Mouse (Mus musculus): ENCODE results near the gene Tssk3. TPM values are rescaled to one million over a fixed set of nuclear protein-coding genes. Genes with fewer than 3 reads are reported as not detected.
"Not testable (repeated sequence)": the region's sequence is repeated elsewhere in the genome, so short reads cannot be mapped to it uniquely, and the experiment has no call there.

Tssk3 gene
- polyA plus RNA-seq, 1 experiment from 2014 or later, result 0.13 TPM

DNA sequence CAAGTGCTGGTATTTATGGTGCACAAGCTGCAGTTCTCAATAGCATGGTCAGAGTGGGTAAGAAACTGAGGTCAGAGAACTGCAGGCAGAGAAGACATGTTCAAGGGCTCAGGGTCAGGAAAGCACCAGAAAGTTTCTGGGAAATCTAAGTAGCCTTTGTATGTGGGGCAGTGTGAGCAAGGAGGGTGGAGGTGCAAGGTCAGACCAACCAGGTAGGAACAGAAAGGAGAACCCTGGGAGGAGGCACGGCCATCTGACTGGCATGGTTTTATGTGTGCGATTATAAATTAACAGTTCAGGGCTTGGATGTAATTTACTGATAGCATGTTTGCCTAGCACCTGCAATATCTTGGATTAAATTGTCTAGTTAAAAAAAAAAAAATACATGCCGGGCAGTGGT is 31.1 kb downstream of the Tssk3 start:
- WGBS, result 93% methylated on average over 3 of the region's 3 CpGs

DNA sequence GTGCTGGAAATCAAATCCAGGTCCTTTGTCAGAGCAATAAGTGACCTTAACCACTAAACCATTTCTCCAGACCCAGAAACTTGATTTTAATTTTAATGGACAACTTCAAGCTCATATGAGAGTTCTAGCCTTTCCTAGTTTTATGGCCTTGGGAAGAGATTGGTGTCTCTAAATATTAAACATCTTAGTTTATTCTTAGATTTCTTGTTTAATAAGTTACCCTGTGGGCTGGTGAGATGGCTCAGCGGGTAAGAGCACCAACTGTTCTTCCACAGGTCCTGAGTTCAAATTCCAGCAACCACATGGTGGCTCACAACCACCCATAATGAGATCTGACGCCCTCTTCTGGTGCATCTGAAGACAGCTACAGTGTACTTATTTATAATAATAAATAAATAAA is 33.5 kb downstream of the Tssk3 start:
- H3K4me1 ChIP-seq (replicated peaks); H3K27me3 ChIP-seq; H3K4me2 ChIP-seq; H3K9me3 ChIP-seq; H3K9ac ChIP-seq; H3K36me3 ChIP-seq; H3K4me3 ChIP-seq; ATAC-seq (ENCODE audit: low FRiP score); H3K27ac ChIP-seq: not testable (repeated sequence)
- 71% methylated on average over 2 of the region's 2 CpGs for WGBS

More for the DNA sequence above, 31.1 kb downstream of the Tssk3 start:
- peaks cover 13% of the 10 kb centered on the region for H3K36me3 ChIP-seq
- H3K9me3 ChIP-seq, result no peaks in the 10 kb centered on the region
- H3K4me1 ChIP-seq (replicated peaks), result peaks cover 13% of the 10 kb centered on the region
- no peak overlapping the region for H3K4me2 ChIP-seq
- H3K27ac ChIP-seq, result no peak overlapping the region
- no peak for ATAC-seq (ENCODE audit: low FRiP score)
- H3K9ac ChIP-seq, result no peak overlapping the region
- no peaks in the 10 kb centered on the region for H3K27me3 ChIP-seq
- H3K4me3 ChIP-seq, result no peak overlapping the region

DNA sequence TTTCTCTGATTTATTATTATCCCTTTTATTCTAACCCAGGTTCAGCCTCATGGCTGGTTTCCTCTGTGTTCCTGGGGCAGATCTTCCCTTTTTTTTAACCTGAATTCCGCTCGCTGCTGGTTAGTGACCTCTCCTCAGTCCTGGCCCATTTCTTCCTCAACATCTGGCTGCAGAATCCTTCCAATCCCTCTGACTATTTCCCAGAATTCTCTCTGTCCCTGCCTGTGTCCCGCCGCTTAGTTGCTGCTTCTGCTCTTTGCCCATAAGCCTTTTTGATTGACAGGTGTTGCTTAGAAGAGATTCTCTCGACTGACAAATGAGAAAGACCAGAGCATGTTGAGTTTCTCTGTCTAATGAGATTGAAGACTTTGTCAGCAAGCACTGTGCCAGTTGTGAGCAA is 34.7 kb downstream of the Tssk3 start:
- ATAC-seq (ENCODE audit: low FRiP score), result no peak
- Histone ChIP-seq H3K4me3 (no peak overlapping the region), H3K27ac (no peak overlapping the region), H3K27me3 (no peaks in the 10 kb centered on the region), H3K9ac (no peak overlapping the region), H3K36me3 (no peaks in the 10 kb centered on the region), H3K4me1 (replicated peaks) (peaks cover 4% of the 10 kb centered on the region), H3K9me3 (no peaks in the 10 kb centered on the region), H3K4me2 (no peak overlapping the region)
- WGBS, result 68% methylated on average over 5 of the region's 5 CpGs

- ATAC-seq (ENCODE audit: low FRiP score), result peak; percentile 79; the same call in 1 of the 2 replicates
Measured at GRCm38 (mm10) chr4:129455265-129455664, 35.6 kb downstream of the Tssk3 start.

GRCm38 (mm10) chr4:129451471-129452169 is 39.2 kb downstream of the Tssk3 start:
- Histone ChIP-seq H3K9ac (no peak overlapping the region), H3K4me3 (no peak overlapping the region), H3K4me1 (replicated peaks) (no peaks in the 10 kb centered on the region), H3K4me2 (no peak overlapping the region), H3K27me3 (no peaks in the 10 kb centered on the region), H3K27ac (no peak overlapping the region), H3K9me3 (no peaks in the 10 kb centered on the region), H3K36me3 (no peaks in the 10 kb centered on the region)
- ATAC-seq (ENCODE audit: low FRiP score), result no peak
- WGBS, result 87% methylated on average over 15 of the region's 15 CpGs

More at GRCm38 (mm10) chr4:129455265-129455664, 35.6 kb downstream of the Tssk3 start:
- 2% methylated on average over 5 of the region's 5 CpGs for WGBS
- Histone ChIP-seq H3K4me2 (no peak overlapping the region), H3K36me3 (no peaks in the 10 kb centered on the region), H3K27me3 (no peaks in the 10 kb centered on the region), H3K9ac (no peak overlapping the region), H3K4me1 (replicated peaks) (no peaks in the 10 kb centered on the region), H3K27ac (no peak overlapping the region), H3K4me3 (no peak overlapping the region), H3K9me3 (no peaks in the 10 kb centered on the region)

- Histone ChIP-seq H3K4me2 (no peak overlapping the region), H3K36me3 (no peaks in the 10 kb centered on the region), H3K27me3 (no peaks in the 10 kb centered on the region), H3K27ac (no peak overlapping the region), H3K4me1 (replicated peaks) (no peaks in the 10 kb centered on the region), H3K9ac (no peak overlapping the region), H3K4me3 (no peak overlapping the region), H3K9me3 (no peaks in the 10 kb centered on the region)
- no peak for ATAC-seq (ENCODE audit: low FRiP score)
- 70% methylated on average over 2 of the region's 2 CpGs for WGBS
Measured at GRCm38 (mm10) chr4:129450851-129451250, 40.0 kb downstream of the Tssk3 start.

- Histone ChIP-seq H3K4me2 (no peak overlapping the region), H3K9me3 (no peaks in the 10 kb centered on the region), H3K9ac (no peak overlapping the region), H3K4me1 (replicated peaks) (no peaks in the 10 kb centered on the region), H3K27ac (no peak overlapping the region), H3K4me3 (no peak overlapping the region), H3K27me3 (0 out of 2 replicates have a peak, but pooled peaks cover 3% of the 10 kb centered on the region), H3K36me3 (no peaks in the 10 kb centered on the region)
- no peak for ATAC-seq (ENCODE audit: low FRiP score)
- WGBS, result 88% methylated on average over 6 of the region's 6 CpGs
Measured at GRCm38 (mm10) chr4:129448713-129449112, 42.1 kb downstream of the Tssk3 start.

DNA sequence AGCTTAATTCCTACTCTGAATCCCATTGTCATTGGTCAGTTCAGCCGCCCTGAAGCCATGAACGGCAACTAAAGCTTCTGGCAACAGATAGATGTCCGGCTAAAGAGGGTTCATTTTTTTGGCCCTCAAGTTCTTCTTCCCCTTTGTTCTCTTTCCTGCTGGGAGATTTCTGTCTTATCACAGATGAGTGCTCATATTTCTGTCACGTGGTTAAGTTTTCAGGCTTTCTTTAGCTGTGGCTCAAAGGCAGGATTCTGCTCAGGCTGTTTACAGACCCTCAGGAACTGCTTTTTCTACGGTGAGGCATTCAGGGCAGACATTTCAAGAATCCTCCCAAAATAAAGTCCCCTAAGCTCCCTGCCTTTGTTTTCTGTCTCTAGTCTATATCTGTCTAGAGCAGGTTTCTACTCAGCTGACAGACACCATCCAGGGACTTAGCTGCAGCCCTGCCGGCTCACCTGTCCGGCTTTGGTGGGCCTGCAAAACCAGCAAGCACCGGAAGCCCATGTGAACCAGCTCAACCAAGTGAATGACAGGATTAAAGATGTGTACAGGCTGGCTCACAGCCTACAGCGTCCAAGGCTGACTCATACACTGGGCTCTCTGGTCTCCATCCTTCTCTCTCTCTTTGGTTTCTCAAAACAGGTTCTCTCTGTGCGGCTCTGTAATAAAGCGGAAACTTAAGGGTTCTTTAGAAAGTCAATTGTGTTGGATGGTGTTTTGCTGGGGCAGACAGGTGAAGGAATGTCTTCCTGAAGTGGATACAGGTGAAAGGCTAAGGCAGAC is 42.9 kb downstream of the Tssk3 start:
- Histone ChIP-seq H3K9me3 (no peaks in the 10 kb centered on the region), H3K9ac (no peak overlapping the region), H3K4me2 (no peak overlapping the region), H3K4me3 (no peak overlapping the region), H3K36me3 (no peaks in the 10 kb centered on the region), H3K27ac (no peak overlapping the region), H3K4me1 (replicated peaks) (no peaks in the 10 kb centered on the region), H3K27me3 (peaks cover 8% of the 10 kb centered on the region)
- ATAC-seq (ENCODE audit: low FRiP score), result no peak
- WGBS, result 87% methylated on average over 11 of the region's 11 CpGs

GRCm38 (mm10) chr4:129447360-129447759 is 43.5 kb downstream of the Tssk3 start:
- Histone ChIP-seq H3K4me3 (no peak overlapping the region), H3K9me3 (no peaks in the 10 kb centered on the region), H3K27me3 (peaks cover 14% of the 10 kb centered on the region), H3K9ac (no peak overlapping the region), H3K36me3 (no peaks in the 10 kb centered on the region), H3K4me1 (replicated peaks) (no peaks in the 10 kb centered on the region), H3K27ac (no peak overlapping the region), H3K4me2 (no peak overlapping the region)
- no peak for ATAC-seq (ENCODE audit: low FRiP score)
- 89% methylated on average over 8 of the region's 8 CpGs for WGBS

DNA sequence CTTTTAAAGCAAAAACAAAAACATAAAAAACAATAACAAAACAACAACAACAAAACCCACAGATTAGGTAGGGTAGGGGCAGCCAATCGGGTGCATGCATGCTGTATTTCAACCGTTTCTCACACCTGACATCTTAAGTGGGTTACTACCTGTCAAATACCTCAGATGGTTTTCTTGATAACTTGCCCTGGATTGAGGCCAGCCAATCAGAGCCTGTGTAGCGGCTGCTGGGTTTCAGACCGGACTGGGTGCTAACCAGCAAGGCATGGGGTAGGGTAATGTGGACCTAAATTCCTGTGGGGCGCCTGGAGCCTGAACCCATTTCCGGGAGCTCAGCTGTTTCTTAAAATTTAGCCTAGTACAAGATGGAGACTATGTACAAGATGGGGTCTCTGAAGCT is 49.7 kb downstream of the Tssk3 start:
- peak; percentile 29; the same call in 1 of the 2 replicates for ATAC-seq (ENCODE audit: low FRiP score)

DNA sequence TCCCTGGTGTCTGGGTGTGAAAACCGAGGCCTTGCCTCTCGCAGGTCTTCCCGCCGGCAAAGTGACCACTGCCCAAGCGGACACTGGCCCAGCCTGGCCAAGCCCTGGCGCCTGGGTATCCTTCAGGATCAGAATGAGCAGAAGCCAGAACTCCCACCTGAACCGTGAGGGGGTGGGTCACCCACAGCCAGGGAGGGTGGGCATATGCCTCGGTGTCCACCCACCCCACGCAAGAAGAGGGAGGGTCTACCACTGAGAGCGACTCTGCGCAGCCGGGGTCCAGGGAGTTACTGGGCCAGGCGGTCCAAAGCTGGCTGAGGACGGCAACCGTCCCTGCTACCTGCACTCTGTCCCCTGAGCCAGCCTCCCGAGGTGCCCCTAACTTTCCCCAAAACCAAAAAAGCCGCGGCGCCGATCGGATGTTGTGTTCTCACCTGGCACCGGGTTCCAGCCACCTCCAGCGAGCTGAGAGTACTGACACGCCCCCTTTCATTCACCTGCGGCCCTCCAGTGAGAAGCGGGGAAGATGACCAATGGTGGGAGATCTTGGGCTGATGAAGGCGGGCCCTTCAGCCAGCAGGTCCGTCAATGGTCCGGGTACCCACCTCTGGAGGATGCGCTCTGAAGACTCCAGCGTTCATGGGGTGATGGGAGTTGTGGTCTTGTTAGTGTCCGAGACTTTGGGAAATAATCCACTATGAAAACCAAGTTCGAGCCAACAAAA is 50.3 kb downstream of the Tssk3 start, which contains the start of gene Zbtb8b:
TSS of gene Zbtb8b (minus strand) at position 514 of the 724 bp plus-strand sequence.
- whole genome bisulfite sequencing, result 2% methylated on average over 32 of the region's 33 CpGs
- peak; percentile 99 for ATAC-seq (ENCODE audit: low FRiP score)

More for the DNA sequence above, 49.7 kb downstream of the Tssk3 start:
- Histone ChIP-seq H3K4me2 (peak overlapping the region; percentile 78), H3K27ac (no peak overlapping the region), H3K4me1 (replicated peaks) (peaks cover 13% of the 10 kb centered on the region), H3K36me3 (no peaks in the 10 kb centered on the region), H3K9me3 (no peaks in the 10 kb centered on the region), H3K4me3 (no peak overlapping the region; the same call in 1 of the 2 replicates), H3K9ac (no peak overlapping the region), H3K27me3 (peaks cover 48% of the 10 kb centered on the region)
- WGBS, result 27% methylated on average over 6 of the region's 6 CpGs

More for the DNA sequence above, 50.3 kb downstream of the Tssk3 start, which contains the start of gene Zbtb8b:
- no peaks in the 10 kb centered on the region for H3K36me3 ChIP-seq
- H3K4me1 ChIP-seq (replicated peaks), result peaks cover 13% of the 10 kb centered on the region
- H3K27ac ChIP-seq, result no peak within 1 kb of the TSS
- peak within 1 kb of the TSS; percentile 71 for H3K4me3 ChIP-seq
- H3K9ac ChIP-seq, result peak within 1 kb of the TSS; percentile 78
- H3K4me2 ChIP-seq, result peak within 1 kb of the TSS; percentile 78
- H3K27me3 ChIP-seq, result peaks cover 48% of the 10 kb centered on the region
- no peaks in the 10 kb centered on the region for H3K9me3 ChIP-seq
